Mouse (Mus musculus): ENCODE measurements at regions not wholly inside any gene's neighbourhood (a gene's known extent, or its start where the extent isn't known, plus 50 kb on each side); places are given as distances from the start of the nearest gene placed in this dataset.

GRCm38 (mm10) chr8:113141131-113141530, 494.3 kb upstream of the Mon1b start:
- TF ChIP-seq POLR2A (IDR thresholded peaks at IDR 0.05; ENCODE audit: low read depth, low read length) (no peak), CTCF (IDR thresholded peaks at IDR 0.05; ENCODE audit: borderline replicate concordance, insufficient read depth, low read length) (no peak)
- H3K27ac ChIP-seq (ENCODE audit: insufficient read depth, low read length): no peak overlapping the region
- no peaks in the 10 kb centered on the region for H3K4me1 ChIP-seq (ENCODE audit: control insufficient read depth, insufficient read depth, low read length)
- no peak overlapping the region for H3K4me3 ChIP-seq (ENCODE audit: insufficient read depth, low read length)

- Histone ChIP-seq H3K4me3 (ENCODE audit: insufficient read depth, low read length) (no peak overlapping the region), H3K4me1 (ENCODE audit: control insufficient read depth, insufficient read depth, low read length) (no peaks in the 10 kb centered on the region), H3K27ac (ENCODE audit: insufficient read depth, low read length) (no peak overlapping the region)
- TF ChIP-seq POLR2A (IDR thresholded peaks at IDR 0.05; ENCODE audit: low read depth, low read length) (no peak), CTCF (IDR thresholded peaks at IDR 0.05; ENCODE audit: borderline replicate concordance, insufficient read depth, low read length) (no peak)
These were observed 458.8 kb upstream of the Mon1b start for GRCm38 (mm10) chr8:113176591-113176990.

GRCm38 (mm10) chr8:113183186-113183585, 452.2 kb upstream of the Mon1b start:
- Histone ChIP-seq H3K4me1 (ENCODE audit: control insufficient read depth, insufficient read depth, low read length) (no peaks in the 10 kb centered on the region), H3K27ac (ENCODE audit: insufficient read depth, low read length) (no peak overlapping the region), H3K4me3 (ENCODE audit: insufficient read depth, low read length) (no peak overlapping the region)
- no peak for TF ChIP-seq CTCF (IDR thresholded peaks at IDR 0.05; ENCODE audit: borderline replicate concordance, insufficient read depth, low read length)
- TF ChIP-seq POLR2A (IDR thresholded peaks at IDR 0.05; ENCODE audit: low read depth, low read length): no peak

- no peak overlapping the region for H3K27ac ChIP-seq (ENCODE audit: insufficient read depth, low read length)
- no peak for TF ChIP-seq CTCF (IDR thresholded peaks at IDR 0.05; ENCODE audit: borderline replicate concordance, insufficient read depth, low read length)
- no peak for TF ChIP-seq POLR2A (IDR thresholded peaks at IDR 0.05; ENCODE audit: low read depth, low read length)
- no peaks in the 10 kb centered on the region for H3K4me1 ChIP-seq (ENCODE audit: control insufficient read depth, insufficient read depth, low read length)
These were observed 444.9 kb upstream of the Mon1b start for GRCm38 (mm10) chr8:113190537-113190936.

GRCm38 (mm10) chr8:113191537-113191936, 443.9 kb upstream of the Mon1b start:
- H3K4me1 ChIP-seq (ENCODE audit: control insufficient read depth, insufficient read depth, low read length): no peaks in the 10 kb centered on the region
- no peak for TF ChIP-seq POLR2A (IDR thresholded peaks at IDR 0.05; ENCODE audit: low read depth, low read length)
- no peak for TF ChIP-seq CTCF (IDR thresholded peaks at IDR 0.05; ENCODE audit: borderline replicate concordance, insufficient read depth, low read length)
- H3K4me3 ChIP-seq (ENCODE audit: insufficient read depth, low read length): no peak overlapping the region
- no peak overlapping the region for H3K27ac ChIP-seq (ENCODE audit: insufficient read depth, low read length)

More at GRCm38 (mm10) chr8:113190537-113190936, 444.9 kb upstream of the Mon1b start:
- no peak overlapping the region for H3K4me3 ChIP-seq (ENCODE audit: insufficient read depth, low read length)

All from embryonic fibroblast, embryonic 13.5 days (primary cell).